Mouse (Mus musculus) ES-E14 (cell line): ENCODE data around the gene Olfr127. TPM values are rescaled to one million over a fixed set of nuclear protein-coding genes. Genes with fewer than 3 reads are reported as not detected.
"Not testable (repeated sequence)": the region's sequence is repeated elsewhere in the genome, so short reads cannot be mapped to it uniquely, and the experiment has no call there.

ENCODE experiments used
- DNase-seq: peaks from one replicate; pipeline ENCODE4 v3.0.0-alpha.2; 2013; ENCODE audit warnings: low read depth, low spot score
- H3K27ac ChIP-seq: 2 replicates; pipeline ENCODE4 v1.5.1; 2012; ENCODE audit warnings: low read depth, mild to moderate bottlenecking, low read length, moderate library complexity, mixed read lengths; ENCODE audit not compliant: poor library complexity, insufficient read depth, severe bottlenecking
- H3K36me3 ChIP-seq: 2 replicates; pipeline ENCODE4 v1.6.1; 2012; ENCODE audit warnings: mild to moderate bottlenecking, low read length, moderate library complexity, mixed read lengths; ENCODE audit not compliant: control insufficient read depth, poor library complexity, insufficient read depth, severe bottlenecking
- H3K4me1 ChIP-seq, 2 experiments: fragments of 150-350 bp in 1 of 2; sonication (generic) in 1 of 2; 2 replicates each; pipeline ENCODE4 v1.6.1; 2012; ENCODE audit warnings: low read length in 2 of 2, mild to moderate bottlenecking in 1 of 2, mixed read lengths in 1 of 2; ENCODE audit not compliant: control insufficient read depth in 2 of 2, insufficient read depth in 2 of 2, poor library complexity in 1 of 2
- H3K4me3 ChIP-seq, 2 experiments: fragments of 150-350 bp in 1 of 2; sonication (generic) in 1 of 2; 2 replicates each; pipeline ENCODE4 v1.5.1; 2012; ENCODE audit warnings: low read length in 2 of 2, low read depth in 1 of 2, mild to moderate bottlenecking in 1 of 2, mixed read lengths in 1 of 2; ENCODE audit not compliant: insufficient read depth in 1 of 2, poor library complexity in 1 of 2, severe bottlenecking in 1 of 2
- H3K9ac ChIP-seq: 2 replicates; pipeline ENCODE4 v1.6.1; 2012; ENCODE audit warnings: low read depth, mild to moderate bottlenecking, low read length, mixed read lengths; ENCODE audit not compliant: poor library complexity, insufficient read depth, severe bottlenecking
- H3K9me3 ChIP-seq: fragments of 150-350 bp; sonication (generic); 2 replicates; pipeline ENCODE4 v1.6.1; 2012; ENCODE audit warnings: low read depth, mild to moderate bottlenecking, low read length; ENCODE audit not compliant: control insufficient read depth, insufficient read depth
- CHD2 ChIP-seq: IDR thresholded peaks from 2 replicates; pipeline ENCODE4 v1.6.1; 2014; ENCODE audit warnings: mild to moderate bottlenecking, low read depth, low read length, inconsistent platforms
- HCFC1 ChIP-seq: IDR thresholded peaks from 2 replicates; pipeline ENCODE4 v1.6.1; 2012; ENCODE audit warnings: low read length, inconsistent platforms, borderline replicate concordance; ENCODE audit not compliant: insufficient read depth
- MAFK ChIP-seq: IDR thresholded peaks from 2 replicates; pipeline ENCODE4 v1.6.1; 2014; ENCODE audit warnings: mild to moderate bottlenecking, low read depth, low read length, inconsistent platforms; ENCODE audit not compliant: insufficient read depth
- ZC3H11A ChIP-seq: IDR thresholded peaks from 2 replicates; pipeline ENCODE4 v1.6.1; 2012; ENCODE audit warnings: low read depth, mild to moderate bottlenecking, inconsistent platforms, low read length, borderline replicate concordance
- ZNF384 ChIP-seq: IDR thresholded peaks from 2 replicates; pipeline ENCODE4 v1.6.1; 2012; ENCODE audit warnings: low read depth, low read length, inconsistent platforms
- in situ Hi-C, 2 experiments: fragments of 600-800 bp; cut with MboI; formaldehyde crosslinking; loops; one replicate each; pipeline ENCODE4 v1.15.1; 2025; ENCODE audit warnings: low sequenced_read_pairs in 2 of 2, inconsistent platforms in 1 of 2; ENCODE audit not compliant: unreplicated experiment in 2 of 2
- total RNA-seq: library from RNA; depleted of rRNA; stranded (reverse); fragments of 300-350 nt; gene quantifications from 2 replicates; pipeline ENCODE4 v1.2.3, GENCODE M21; 2012; rRNA removed

Gene Olfr127
- not detected in 2 replicates for total RNA-seq

DNA sequence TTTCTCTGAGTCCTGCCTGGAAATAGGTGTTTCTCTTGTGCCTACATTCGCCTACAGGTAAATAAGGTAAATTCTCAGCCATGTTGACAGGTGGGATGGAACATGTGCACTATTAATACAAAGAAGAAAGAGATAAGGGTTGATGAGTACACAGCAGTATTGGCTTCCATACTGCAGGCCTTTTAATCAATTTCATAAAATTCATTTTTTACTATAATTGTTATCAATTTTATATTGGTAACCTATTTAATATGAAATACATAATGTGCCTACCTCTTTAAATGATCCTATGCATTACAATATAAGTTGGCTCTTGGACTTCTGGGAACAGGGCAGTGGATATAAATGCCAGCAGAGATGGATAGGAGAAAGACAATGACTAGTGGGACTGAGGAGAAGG lies at the start of gene Olfr127:
Gene Olfr127, plus strand, starts transcription at position 301 of the 400 bp plus-strand sequence.
- H3K9ac ChIP-seq: no peak within 1 kb of the TSS
- TF ChIP-seq ZNF384 (no peak), MAFK (no peak), ZC3H11A (no peak), HCFC1 (no peak), CHD2 (no peak)
- H3K4me3 ChIP-seq: no peak within 1 kb of the TSS
- in situ Hi-C loops: no loop called here
- no peaks in the 10 kb centered on the region for H3K36me3 ChIP-seq
- DNase-seq: no peak
- H3K9me3 ChIP-seq: no peaks in the 10 kb centered on the region
- H3K27ac ChIP-seq: no peak within 1 kb of the TSS
- no peaks in the 10 kb centered on the region for H3K4me1 ChIP-seq

DNA sequence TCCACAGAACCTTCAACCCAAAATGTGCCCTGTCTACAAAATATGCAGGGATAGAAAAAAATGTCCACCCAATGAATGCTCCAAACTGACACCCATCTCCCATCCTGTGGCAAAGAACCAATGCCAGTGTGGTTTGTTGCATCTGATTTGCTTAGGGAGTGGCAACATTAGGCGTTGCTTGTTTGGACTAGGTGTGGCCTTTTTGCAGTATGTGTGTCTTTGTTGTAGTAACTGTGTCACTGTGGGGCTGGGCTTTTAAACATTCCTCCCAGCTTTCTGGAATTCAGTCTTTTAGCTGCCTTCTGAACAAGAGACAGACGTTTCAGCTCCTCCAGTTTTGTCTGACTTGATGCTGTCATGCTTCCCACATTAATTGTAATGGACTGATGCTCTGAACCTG lies 36.3 kb upstream of the Olfr127 start:
- peak; percentile 26 for DNase-seq
- Histone ChIP-seq H3K36me3 (no peaks in the 10 kb centered on the region), H3K27ac (no peak overlapping the region), H3K9me3 (no peaks in the 10 kb centered on the region), H3K4me3 (no peak overlapping the region), H3K9ac (no peak overlapping the region), H3K4me1 (peaks cover 0 to 2% of the 10 kb centered on the region in 2 experiments; a peak in 2 of 4 replicates)
- TF ChIP-seq ZNF384 (no peak), HCFC1 (no peak), MAFK (no peak), CHD2 (no peak), ZC3H11A (no peak)
- in situ Hi-C loops: no loop called here

GRCm38 (mm10) chr17:37869676-37870205 lies 30.5 kb upstream of the Olfr127 start:
- peak; percentile 29 for DNase-seq
- in situ Hi-C loops: no loop called here
- H3K27ac ChIP-seq: no peak overlapping the region
- no peaks in the 10 kb centered on the region for H3K36me3 ChIP-seq
- H3K9ac ChIP-seq: no peak overlapping the region
- H3K4me1 ChIP-seq: no peaks in the 10 kb centered on the region
- no peak overlapping the region for H3K4me3 ChIP-seq
- no peaks in the 10 kb centered on the region for H3K9me3 ChIP-seq
- TF ChIP-seq ZNF384 (no peak), MAFK (no peak), CHD2 (no peak), HCFC1 (no peak), ZC3H11A (no peak)

DNA sequence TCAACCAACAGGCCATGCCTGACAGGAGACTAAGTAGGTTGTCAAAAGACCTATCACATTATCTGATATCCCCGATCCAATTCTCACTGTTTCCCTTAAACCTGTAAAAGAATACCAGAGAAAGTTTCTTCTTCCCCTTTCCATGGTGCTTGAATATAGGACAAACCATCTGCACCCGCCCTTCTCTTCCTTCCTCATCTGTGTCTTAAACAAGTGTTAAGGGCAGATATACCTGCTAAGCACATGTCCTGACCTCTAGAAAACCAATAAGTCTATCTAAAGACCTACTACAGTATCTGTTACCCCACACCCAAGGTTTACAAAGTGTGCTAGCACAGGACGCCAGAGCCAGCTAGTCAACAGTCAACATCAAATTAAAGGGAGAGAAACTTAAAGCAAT lies 26.4 kb upstream of the Olfr127 start:
- H3K27ac ChIP-seq: no peak overlapping the region
- H3K9me3 ChIP-seq: no peaks in the 10 kb centered on the region
- no peaks in the 10 kb centered on the region for H3K36me3 ChIP-seq
- no peak for TF ChIP-seq ZC3H11A
- no peak for TF ChIP-seq CHD2
- TF ChIP-seq MAFK: no peak
- no peak for TF ChIP-seq HCFC1
- TF ChIP-seq ZNF384: no peak
- no peak overlapping the region for H3K9ac ChIP-seq
- H3K4me3 ChIP-seq: no peak overlapping the region
- DNase-seq: no peak
- in situ Hi-C loops: no loop called here
- H3K4me1 ChIP-seq: no peaks in the 10 kb centered on the region

GRCm38 (mm10) chr17:37906821-37907220 lies 6.6 kb downstream of the Olfr127 start:
- H3K9ac ChIP-seq, H3K4me3 ChIP-seq, in situ Hi-C loops, H3K4me1 ChIP-seq, H3K27ac ChIP-seq, H3K36me3 ChIP-seq, H3K9me3 ChIP-seq: not testable (repeated sequence)
- peak; percentile 7 for DNase-seq
